Mouse (Mus musculus) stomach, embryonic 14.5 days (tissue): ENCODE data around the gene Mpzl1. TPM values are rescaled to one million over a fixed set of nuclear protein-coding genes. Genes with fewer than 3 reads are reported as not detected.

Source experiments
- ATAC-seq: fragments of 200-750 bp; cut with Nextera tagmentation; 2 replicates; pipeline ENCODE4 v1.8.0; 2017; ENCODE audit warnings: low read depth, moderate TSS enrichment; ENCODE audit not compliant: insufficient number of reproducible peaks, insufficient read depth, low FRiP score
- H3K27ac ChIP-seq: fragments of 300-500 bp; sonication (generic); 2 replicates; pipeline ENCODE4 v1.5.1; 2014; ENCODE audit warnings: mild to moderate bottlenecking, low read length, moderate library complexity, mixed read lengths
- H3K27me3 ChIP-seq: fragments of 300-500 bp; sonication (generic); 2 replicates; pipeline ENCODE4 v1.6.1; 2014; ENCODE audit warnings: low read length, control low read depth, mixed read lengths; ENCODE audit not compliant: control insufficient read depth, insufficient read depth
- H3K36me3 ChIP-seq: fragments of 300-500 bp; sonication (generic); 2 replicates; pipeline ENCODE4 v1.6.1; 2014; ENCODE audit warnings: mild to moderate bottlenecking, control low read depth, low read length, moderate library complexity, mixed read lengths; ENCODE audit not compliant: control insufficient read depth, insufficient read depth
- H3K4me1 ChIP-seq: fragments of 300-500 bp; sonication (generic); 2 replicates; pipeline ENCODE4 v1.6.1; 2014; ENCODE audit warnings: low read length, control low read depth, mixed read lengths; ENCODE audit not compliant: control insufficient read depth, insufficient read depth
- H3K4me2 ChIP-seq: fragments of 300-500 bp; sonication (generic); replicated peaks from 2 replicates; pipeline ENCODE4 v1.6.1; 2014; ENCODE audit warnings: low read depth, low read length, control low read depth
- H3K4me3 ChIP-seq: fragments of 300-500 bp; sonication (generic); 2 replicates; pipeline ENCODE4 v1.5.1; 2014; ENCODE audit warnings: low read depth, low read length, control low read depth
- H3K9ac ChIP-seq: fragments of 300-500 bp; sonication (generic); replicated peaks from 2 replicates; pipeline ENCODE4 v1.6.1; 2014; ENCODE audit warnings: low read depth, mild to moderate bottlenecking, control low read depth, low read length, moderate library complexity, mixed read lengths
- H3K9me3 ChIP-seq: fragments of 300-500 bp; sonication (generic); 2 replicates; pipeline ENCODE4 v1.6.1; 2016; ENCODE audit warnings: low read depth, low read length, control low read depth; ENCODE audit not compliant: control insufficient read depth
- WGBS: fragments of 180-500 bp; shearing (Covaris S2); extraction: QIAGEN DNeasy Blood & Tissue Kit; methylation state at CpG from one replicate; pipeline ENCODE4 v1.1.7; 2014; 5-methylcytosine and 5-hydroxymethylcytosine counted together
- polyA plus RNA-seq: library from polyadenylated mRNA; unstranded; fragments of >200 nt; fragmentation: Nextera tagmentation; extraction: Ambion mirVana; gene quantifications from 2 replicates; pipeline ENCODE4 v1.2.1, GENCODE M21; 2014

Mpzl1 gene
- polyA plus RNA-seq, 1 experiment from 2014 or later: 201 TPM

DNA sequence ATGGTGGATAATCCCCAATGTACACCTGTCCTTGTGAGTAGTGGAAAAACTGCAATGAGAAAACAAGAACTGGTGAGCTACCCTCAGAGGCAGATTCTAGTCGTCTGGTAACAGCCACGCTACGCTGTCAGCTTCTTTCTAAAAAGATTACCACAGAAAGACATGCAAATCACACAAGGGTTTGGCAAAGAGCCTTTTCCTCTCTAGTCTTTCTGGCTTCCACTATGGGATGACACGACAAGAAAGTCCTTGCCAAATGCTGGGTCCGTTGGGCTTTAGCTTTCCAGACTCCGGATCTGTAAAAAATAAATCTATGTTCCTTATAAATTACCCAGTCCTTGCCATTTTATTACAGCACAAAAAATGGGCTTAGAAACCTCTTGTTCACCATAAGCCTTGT lies 28.6 kb downstream of the Mpzl1 start:
- 86% methylated on average over 6 of the region's 6 CpGs for WGBS
- H3K4me1 ChIP-seq: peaks cover 10% of the 10 kb centered on the region
- H3K27ac ChIP-seq: no peak overlapping the region
- no peak overlapping the region for H3K9ac ChIP-seq
- ATAC-seq: no peak
- H3K9me3 ChIP-seq: no peaks in the 10 kb centered on the region
- H3K4me3 ChIP-seq: no peak overlapping the region
- no peak overlapping the region for H3K4me2 ChIP-seq
- peaks cover 48% of the 10 kb centered on the region for H3K36me3 ChIP-seq
- H3K27me3 ChIP-seq: no peaks in the 10 kb centered on the region

DNA sequence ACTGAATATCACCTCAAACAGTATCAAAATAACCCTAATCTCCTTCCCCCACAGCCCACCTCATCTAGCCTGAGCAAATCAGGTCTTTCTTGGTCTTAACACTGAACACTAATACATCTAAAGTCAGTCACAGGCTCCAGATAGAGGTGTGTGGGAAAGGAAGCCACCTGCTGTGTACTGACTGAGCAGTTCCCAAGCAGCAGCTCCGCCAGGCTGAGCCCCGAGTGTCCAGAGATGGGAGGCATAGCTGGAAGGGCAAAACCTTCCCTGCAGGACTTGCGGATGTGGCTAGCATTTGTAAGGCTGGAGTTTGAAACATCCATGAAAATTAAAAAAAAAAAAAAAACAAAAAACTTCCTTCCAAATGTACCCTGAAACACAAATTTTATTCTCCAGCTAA lies 29.2 kb downstream of the Mpzl1 start:
- ATAC-seq: no peak
- Histone ChIP-seq H3K36me3 (peaks cover 48% of the 10 kb centered on the region), H3K27me3 (no peaks in the 10 kb centered on the region)

DNA sequence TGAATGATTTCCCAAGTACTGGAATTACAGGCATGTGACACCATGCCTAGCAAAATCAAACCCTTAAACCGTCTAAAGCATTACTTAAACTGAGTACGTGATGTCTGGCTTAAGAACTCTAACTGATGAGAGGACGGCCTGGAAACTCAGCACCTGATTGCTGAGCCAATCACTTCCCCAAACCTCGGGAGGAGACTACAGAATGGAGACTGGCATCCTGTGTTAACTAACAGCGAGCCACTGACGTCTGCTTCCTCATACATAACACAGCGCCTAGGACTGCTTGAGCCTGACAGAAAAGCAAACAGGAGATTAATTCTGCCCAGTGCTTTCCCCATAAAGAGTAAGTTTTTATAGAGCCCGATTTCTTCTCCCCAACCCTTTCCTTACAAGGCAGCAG lies 30.1 kb downstream of the Mpzl1 start:
- Histone ChIP-seq H3K4me1 (no peaks in the 10 kb centered on the region), H3K27ac (no peak overlapping the region), H3K4me2 (no peak overlapping the region), H3K9me3 (no peaks in the 10 kb centered on the region), H3K9ac (no peak overlapping the region), H3K4me3 (no peak overlapping the region), H3K27me3 (no peaks in the 10 kb centered on the region), H3K36me3 (peaks cover 48% of the 10 kb centered on the region)
- 81% methylated on average over 8 of the region's 8 CpGs for WGBS
- no peak for ATAC-seq

More for the DNA sequence above, 29.2 kb downstream of the Mpzl1 start:
- Histone ChIP-seq H3K4me3 (no peak overlapping the region), H3K9me3 (no peaks in the 10 kb centered on the region), H3K27ac (no peak overlapping the region), H3K4me1 (peaks cover 4% of the 10 kb centered on the region), H3K4me2 (no peak overlapping the region), H3K9ac (no peak overlapping the region)
- WGBS: 89% methylated on average over 3 of the region's 3 CpGs

DNA sequence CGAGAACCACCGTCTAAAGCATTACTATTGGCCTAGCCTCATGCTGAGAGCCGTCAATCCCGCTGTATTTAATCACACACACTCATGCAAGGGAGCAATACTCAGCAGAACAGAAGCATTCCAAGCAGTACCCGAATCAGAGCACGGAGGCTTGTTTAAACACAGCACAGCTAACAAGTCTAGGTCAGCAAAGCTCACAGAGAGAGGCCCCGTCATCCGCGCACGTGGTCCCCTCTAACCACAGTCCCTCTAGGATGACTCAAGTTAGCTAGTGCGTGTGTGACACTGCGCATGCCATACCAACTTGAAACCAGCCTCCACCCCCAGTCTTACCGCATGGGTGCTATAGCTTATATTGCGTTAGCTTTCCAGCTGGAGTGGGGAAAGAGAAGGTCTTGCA lies 31.1 kb downstream of the Mpzl1 start:
- 86% methylated on average over 14 of the region's 14 CpGs for WGBS
- Histone ChIP-seq H3K4me2 (no peak overlapping the region), H3K9me3 (no peaks in the 10 kb centered on the region), H3K27ac (no peak overlapping the region), H3K4me1 (no peaks in the 10 kb centered on the region), H3K4me3 (no peak overlapping the region), H3K27me3 (no peaks in the 10 kb centered on the region), H3K36me3 (peaks cover 52% of the 10 kb centered on the region), H3K9ac (no peak overlapping the region)
- ATAC-seq: peak; percentile 46; the same call in 1 of the 2 replicates

- H3K4me1 ChIP-seq: no peaks in the 10 kb centered on the region
Measured at GRCm38 (mm10) chr1:165601775-165602280, 32.5 kb downstream of the Mpzl1 start.

GRCm38 (mm10) chr1:165594699-165595421 lies 39.5 kb downstream of the Mpzl1 start:
- WGBS: 69% methylated on average over 15 of the region's 15 CpGs
- peaks cover 53% of the 10 kb centered on the region for H3K36me3 ChIP-seq

More at GRCm38 (mm10) chr1:165601775-165602280, 32.5 kb downstream of the Mpzl1 start:
- H3K4me3 ChIP-seq: no peak overlapping the region
- no peak overlapping the region for H3K27ac ChIP-seq
- no peak for ATAC-seq
- H3K9me3 ChIP-seq: no peaks in the 10 kb centered on the region
- WGBS: 85% methylated on average over 9 of the region's 10 CpGs
- H3K36me3 ChIP-seq: peaks cover 52% of the 10 kb centered on the region
- no peaks in the 10 kb centered on the region for H3K27me3 ChIP-seq
- H3K9ac ChIP-seq: no peak overlapping the region
- no peak overlapping the region for H3K4me2 ChIP-seq

GRCm38 (mm10) chr1:165592295-165593082 lies 41.8 kb downstream of the Mpzl1 start:
- H3K4me3 ChIP-seq: no peak overlapping the region
- H3K9ac ChIP-seq: no peak overlapping the region
- ATAC-seq: no peak
- H3K4me1 ChIP-seq: peaks cover 15% of the 10 kb centered on the region
- H3K4me2 ChIP-seq: no peak overlapping the region
- no peaks in the 10 kb centered on the region for H3K27me3 ChIP-seq
- WGBS: 84% methylated on average over 14 of the region's 14 CpGs
- no peak overlapping the region for H3K27ac ChIP-seq
- H3K36me3 ChIP-seq: peaks cover 46% of the 10 kb centered on the region
- no peaks in the 10 kb centered on the region for H3K9me3 ChIP-seq

More at GRCm38 (mm10) chr1:165594699-165595421, 39.5 kb downstream of the Mpzl1 start:
- no peak overlapping the region for H3K4me3 ChIP-seq
- no peak overlapping the region for H3K4me2 ChIP-seq
- no peaks in the 10 kb centered on the region for H3K9me3 ChIP-seq
- H3K27me3 ChIP-seq: no peaks in the 10 kb centered on the region
- no peak for ATAC-seq
- no peak overlapping the region for H3K27ac ChIP-seq
- no peak overlapping the region for H3K9ac ChIP-seq
- no peaks in the 10 kb centered on the region; the same call in 1 of the 2 replicates for H3K4me1 ChIP-seq

GRCm38 (mm10) chr1:165590760-165591159 lies 43.6 kb downstream of the Mpzl1 start:
- Histone ChIP-seq H3K4me1 (peaks cover 15% of the 10 kb centered on the region), H3K36me3 (peaks cover 38% of the 10 kb centered on the region), H3K9ac (no peak overlapping the region), H3K4me2 (no peak overlapping the region), H3K27me3 (no peaks in the 10 kb centered on the region), H3K4me3 (no peak overlapping the region), H3K9me3 (no peaks in the 10 kb centered on the region), H3K27ac (peak overlapping the region; percentile 5; the same call in 1 of the 2 replicates)
- 70% methylated on average over 8 of the region's 8 CpGs for WGBS
- no peak for ATAC-seq
